Mouse (Mus musculus) embryonic facial prominence, embryonic 13.5 days (tissue): ENCODE measurements around the gene Adk. TPM values are rescaled to one million over a fixed set of nuclear protein-coding genes. Genes with fewer than 3 reads are reported as not detected.
A peak's percentile ranks its signal among the peaks of the same experiment; 100 is the strongest.

Experiments
- ATAC-seq: fragments of 200-750 bp; cut with Nextera tagmentation; 2 replicates; pipeline ENCODE4 v1.8.0; 2017; ENCODE audit warnings: low read depth; ENCODE audit not compliant: insufficient number of reproducible peaks, insufficient read depth, low FRiP score, low TSS enrichment
- H3K27ac ChIP-seq: fragments of 300-500 bp; sonication (generic); 2 replicates; pipeline ENCODE4 v1.5.1; 2015; ENCODE audit warnings: moderate library complexity, mild to moderate bottlenecking, inconsistent platforms
- H3K27me3 ChIP-seq: fragments of 300-500 bp; sonication (generic); 2 replicates; pipeline ENCODE4 v1.6.1; 2015; ENCODE audit warnings: mild to moderate bottlenecking, inconsistent platforms
- H3K36me3 ChIP-seq: fragments of 300-500 bp; sonication (generic); 2 replicates; pipeline ENCODE4 v1.6.1; 2015; ENCODE audit warnings: mild to moderate bottlenecking, inconsistent platforms
- H3K4me1 ChIP-seq: fragments of 300-500 bp; sonication (generic); 2 replicates; pipeline ENCODE4 v1.6.1; 2015; ENCODE audit warnings: inconsistent platforms
- H3K4me2 ChIP-seq: fragments of 300-500 bp; sonication (generic); 2 replicates; pipeline ENCODE4 v1.6.1; 2015; ENCODE audit warnings: moderate library complexity, mild to moderate bottlenecking, inconsistent platforms
- H3K4me3 ChIP-seq: fragments of 300-500 bp; sonication (generic); 2 replicates; pipeline ENCODE4 v1.5.1; 2015; ENCODE audit warnings: mild to moderate bottlenecking, inconsistent platforms
- H3K9ac ChIP-seq: fragments of 300-500 bp; sonication (generic); 2 replicates; pipeline ENCODE4 v1.6.1; 2015; ENCODE audit warnings: mild to moderate bottlenecking, inconsistent platforms
- H3K9me3 ChIP-seq: fragments of 300-500 bp; sonication (generic); 2 replicates; pipeline ENCODE4 v1.6.1; 2016; ENCODE audit warnings: inconsistent platforms
- WGBS: fragments of 180-500 bp; shearing (Covaris S2); methylation state at CpG from one replicate; pipeline ENCODE4 v1.1.7; 2015; ENCODE audit warnings: mixed read lengths; 5-methylcytosine and 5-hydroxymethylcytosine counted together
- polyA plus RNA-seq: library from polyadenylated mRNA; unstranded; fragments of >200 nt; fragmentation: Nextera tagmentation; extraction: Ambion mirVana; gene quantifications from 2 replicates; pipeline ENCODE4 v1.2.1, GENCODE M21; 2015

The Adk gene
- polyA plus RNA-seq, 1 experiment from 2014 or later = 168 TPM

DNA sequence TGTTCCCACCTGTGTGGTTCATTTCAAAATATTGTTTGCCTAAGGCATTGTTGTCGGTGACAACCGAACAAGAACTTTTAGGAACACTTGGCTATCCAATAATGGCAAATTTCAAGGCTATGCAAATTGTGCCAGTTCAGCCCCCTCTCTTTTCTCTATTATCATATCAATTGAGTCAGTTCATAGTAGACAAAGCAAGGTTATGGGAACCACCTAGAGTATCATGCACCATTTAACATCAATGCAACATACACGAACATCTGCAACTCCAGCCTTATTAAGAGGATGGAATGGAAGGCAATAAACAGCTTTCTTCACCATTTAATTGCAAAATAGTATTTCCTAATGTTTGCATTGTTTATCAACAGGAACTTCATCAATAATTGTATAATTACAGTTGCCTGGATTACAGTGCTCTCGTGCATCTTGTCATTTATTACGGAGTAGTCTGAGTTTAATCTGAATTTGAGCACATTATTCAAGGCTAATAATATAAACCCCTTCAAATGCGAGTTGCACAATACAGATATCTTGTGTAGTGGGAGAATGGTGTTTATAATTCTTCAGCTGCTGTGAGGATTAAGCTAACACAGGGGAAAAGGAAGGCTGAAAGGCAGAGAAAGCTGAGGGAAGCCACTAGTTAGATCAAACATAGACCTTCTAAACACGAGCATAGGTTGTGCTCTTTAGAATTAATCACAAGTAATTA is 358.5 kb downstream of the Adk start:
- ATAC-seq = no peak
- WGBS = 78% methylated on average over 7 of the region's 7 CpGs
- H3K9me3 ChIP-seq = no peaks in the 10 kb centered on the region
- H3K4me2 ChIP-seq = no peak overlapping the region
- no peak overlapping the region for H3K9ac ChIP-seq
- no peaks in the 10 kb centered on the region for H3K36me3 ChIP-seq
- no peaks in the 10 kb centered on the region for H3K27me3 ChIP-seq
- H3K4me3 ChIP-seq = no peak overlapping the region
- H3K27ac ChIP-seq = no peak overlapping the region
- H3K4me1 ChIP-seq = peaks cover 7% of the 10 kb centered on the region; the same call in 1 of the 2 replicates

DNA sequence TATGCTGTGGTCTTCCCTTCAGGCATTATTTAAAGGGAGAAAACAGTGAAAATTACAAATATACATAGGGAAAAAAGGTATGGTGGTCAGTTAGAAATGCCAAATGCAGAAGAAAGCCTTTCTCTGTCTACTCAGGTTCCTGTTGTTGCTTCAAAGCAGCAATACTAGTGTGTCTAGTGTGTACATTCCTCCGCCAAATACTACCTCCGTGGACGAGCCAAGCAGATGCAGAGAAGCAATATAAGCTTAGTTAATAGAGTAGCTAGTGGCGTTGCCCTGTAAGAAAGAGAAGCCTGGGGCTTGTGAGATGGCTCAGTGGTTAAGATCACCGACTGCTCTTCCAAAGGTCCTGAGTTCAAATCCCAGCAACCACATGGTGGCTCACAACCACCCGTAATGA is 359.1 kb downstream of the Adk start:
- no peak overlapping the region for H3K4me2 ChIP-seq
- H3K9me3 ChIP-seq = no peaks in the 10 kb centered on the region
- H3K4me3 ChIP-seq = no peak overlapping the region
- no peaks in the 10 kb centered on the region for H3K27me3 ChIP-seq
- no peak for ATAC-seq
- H3K27ac ChIP-seq = no peak overlapping the region
- H3K9ac ChIP-seq = no peak overlapping the region
- peaks cover 7% of the 10 kb centered on the region; the same call in 1 of the 2 replicates for H3K4me1 ChIP-seq
- no peaks in the 10 kb centered on the region for H3K36me3 ChIP-seq
- WGBS = 89% methylated on average over 6 of the region's 6 CpGs

DNA sequence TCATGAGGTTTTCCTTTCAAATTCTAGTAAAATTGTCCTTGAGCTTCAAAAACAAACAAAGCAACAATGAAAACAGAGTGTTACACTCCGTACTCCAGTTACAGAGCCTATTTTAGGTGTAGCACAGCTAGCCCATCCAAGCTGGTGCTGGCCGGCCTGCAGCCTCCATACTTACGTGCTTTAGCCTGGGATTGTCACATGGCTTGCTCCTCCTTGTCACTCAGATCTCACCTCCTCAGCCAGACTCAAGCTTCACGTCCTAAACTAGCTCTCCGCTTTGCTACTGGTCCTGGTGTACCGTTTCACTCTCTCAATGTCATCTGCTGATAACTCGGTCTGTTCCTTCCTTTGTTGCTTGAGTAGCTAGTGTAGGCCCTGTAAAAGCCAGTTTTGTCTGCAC is 366.0 kb downstream of the Adk start:
- Histone ChIP-seq H3K4me3 (no peak overlapping the region), H3K36me3 (no peaks in the 10 kb centered on the region), H3K9ac (no peak overlapping the region), H3K4me1 (peaks cover 7% of the 10 kb centered on the region; the same call in 1 of the 2 replicates), H3K27me3 (no peaks in the 10 kb centered on the region), H3K9me3 (no peaks in the 10 kb centered on the region), H3K4me2 (no peak overlapping the region), H3K27ac (0 out of 2 replicates have a peak overlapping the region, but pooled peaks have one; percentile 1)
- ATAC-seq = no peak
- 70% methylated on average over 7 of the region's 7 CpGs for WGBS

DNA sequence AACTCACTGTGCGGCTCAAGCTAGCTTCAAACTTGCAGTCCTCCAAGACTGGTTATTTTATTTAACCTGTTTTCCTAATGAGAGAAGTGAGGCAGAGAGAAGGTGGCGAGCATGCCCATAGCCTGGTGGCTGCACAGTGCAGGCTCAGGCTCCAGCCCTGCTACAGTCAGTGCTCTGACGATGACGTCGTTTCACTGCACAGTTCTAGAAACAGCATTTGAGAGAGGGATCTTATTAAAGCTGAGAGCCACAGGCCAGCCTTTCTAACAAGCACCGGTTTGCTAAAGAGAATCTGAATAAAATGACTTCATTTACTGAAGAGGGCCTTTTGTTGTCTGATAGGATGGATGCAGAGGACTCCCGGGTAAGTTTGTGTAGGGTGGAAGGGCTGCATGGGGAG is 375.0 kb downstream of the Adk start:
- no peak overlapping the region for H3K9ac ChIP-seq
- H3K4me1 ChIP-seq = no peaks in the 10 kb centered on the region
- H3K4me2 ChIP-seq = no peak overlapping the region
- whole genome bisulfite sequencing = 74% methylated on average over 7 of the region's 7 CpGs
- H3K9me3 ChIP-seq = no peaks in the 10 kb centered on the region
- H3K27ac ChIP-seq = no peak overlapping the region
- H3K4me3 ChIP-seq = no peak overlapping the region
- H3K36me3 ChIP-seq = peaks cover 5% of the 10 kb centered on the region; the same call in 1 of the 2 replicates
- no peaks in the 10 kb centered on the region for H3K27me3 ChIP-seq
- no peak for ATAC-seq

DNA sequence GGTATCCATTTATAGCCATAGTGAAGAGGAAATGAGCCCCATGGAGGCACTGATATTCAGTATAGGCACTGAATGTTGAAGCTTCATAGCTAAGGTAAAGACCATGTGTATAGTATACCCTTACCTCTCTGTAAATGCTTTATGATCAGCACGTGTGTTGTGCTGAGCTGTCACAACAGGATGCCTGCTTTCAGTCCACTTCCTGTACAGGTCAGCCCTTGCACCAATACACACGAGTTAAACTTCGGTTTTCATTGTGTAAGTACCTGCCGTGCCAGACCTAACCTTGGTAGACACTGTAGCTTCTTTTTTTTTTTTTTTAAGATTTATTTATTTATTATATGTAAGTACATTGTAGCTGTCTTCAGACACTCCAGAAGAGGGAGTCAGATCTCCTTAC is 381.0 kb downstream of the Adk start:
- Histone ChIP-seq H3K9ac (no peak overlapping the region), H3K4me3 (no peak overlapping the region), H3K4me1 (peaks cover 15% of the 10 kb centered on the region), H3K4me2 (no peak overlapping the region), H3K36me3 (no peaks in the 10 kb centered on the region), H3K27me3 (no peaks in the 10 kb centered on the region), H3K9me3 (no peaks in the 10 kb centered on the region), H3K27ac (0 out of 2 replicates have a peak overlapping the region, but pooled peaks have one; percentile 33)
- ATAC-seq = no peak
- WGBS = 86% methylated on average over 4 of the region's 4 CpGs

DNA sequence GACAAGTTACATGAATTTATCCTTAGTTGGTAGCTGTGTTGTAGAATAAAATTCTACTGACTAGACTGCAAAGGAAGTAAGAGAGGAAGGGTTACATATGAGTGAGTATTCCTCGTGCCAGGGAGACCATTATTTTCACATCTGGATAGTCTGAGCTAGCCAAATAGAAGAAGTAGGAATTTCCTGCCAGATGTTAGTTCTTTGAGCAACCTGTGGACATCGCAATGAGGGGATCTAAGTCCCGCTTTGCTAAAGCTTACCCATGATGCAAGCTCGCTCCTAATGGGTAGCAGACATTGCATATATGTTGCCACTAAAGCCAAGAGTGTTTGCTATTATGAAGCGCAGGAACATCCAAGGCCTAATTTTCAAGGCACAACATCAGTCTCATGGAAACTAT is 381.6 kb downstream of the Adk start:
- peak overlapping the region; percentile 33 for H3K27ac ChIP-seq
- H3K27me3 ChIP-seq = no peaks in the 10 kb centered on the region
- 37% methylated on average over 5 of the region's 5 CpGs for WGBS
- no peak for ATAC-seq
- H3K9ac ChIP-seq = no peak overlapping the region
- H3K4me1 ChIP-seq = peaks cover 15% of the 10 kb centered on the region
- no peak overlapping the region for H3K4me3 ChIP-seq
- H3K4me2 ChIP-seq = no peak overlapping the region
- H3K9me3 ChIP-seq = no peaks in the 10 kb centered on the region
- no peaks in the 10 kb centered on the region for H3K36me3 ChIP-seq

DNA sequence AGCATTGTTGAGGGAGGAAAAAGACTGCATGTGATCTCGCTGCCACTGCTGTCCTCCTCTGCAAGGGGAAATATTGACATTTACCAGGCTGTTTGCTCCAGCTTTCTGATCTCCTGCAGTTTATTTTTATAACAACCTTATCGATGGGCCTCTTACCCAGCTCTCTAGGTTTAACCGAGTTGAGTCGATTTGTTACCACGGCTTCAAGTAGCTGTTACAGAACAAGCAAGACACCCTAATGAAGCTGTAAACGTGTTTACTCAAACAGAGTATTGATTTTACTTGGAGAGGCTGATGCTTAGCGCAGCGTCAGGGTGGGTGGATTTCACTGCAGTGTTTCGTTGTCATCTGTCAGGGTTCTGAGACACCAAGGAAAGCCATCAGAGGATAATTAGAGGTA is 382.3 kb downstream of the Adk start:
- H3K9ac ChIP-seq = no peak overlapping the region
- ATAC-seq = no peak
- H3K9me3 ChIP-seq = no peaks in the 10 kb centered on the region
- no peaks in the 10 kb centered on the region for H3K36me3 ChIP-seq
- H3K4me1 ChIP-seq = peaks cover 16% of the 10 kb centered on the region
- H3K4me3 ChIP-seq = no peak overlapping the region
- H3K27ac ChIP-seq = peak overlapping the region; percentile 78
- H3K4me2 ChIP-seq = no peak overlapping the region
- H3K27me3 ChIP-seq = no peaks in the 10 kb centered on the region
- WGBS = 43% methylated on average over 9 of the region's 9 CpGs

DNA sequence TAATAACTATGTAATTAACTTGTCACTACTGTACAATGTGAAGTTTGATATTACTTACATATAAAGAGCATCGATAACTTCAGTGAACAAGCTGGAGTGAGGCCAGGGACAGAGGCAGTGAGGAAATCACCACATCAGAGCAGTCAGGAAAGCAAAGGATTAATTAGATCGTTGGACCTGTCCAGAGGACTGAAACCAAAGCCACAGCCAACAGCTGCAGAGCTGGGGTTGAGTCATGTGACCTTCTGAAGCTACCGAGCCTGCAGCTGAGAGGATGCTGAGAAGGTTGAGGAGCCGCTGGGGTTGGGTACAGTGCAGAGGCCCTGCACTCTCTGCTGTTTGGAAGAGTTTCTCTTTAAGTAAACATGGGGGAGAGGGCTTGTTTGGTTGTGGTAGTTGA is 387.4 kb downstream of the Adk start:
- Histone ChIP-seq H3K27me3 (no peaks in the 10 kb centered on the region), H3K4me3 (no peak overlapping the region), H3K4me1 (peaks cover 37% of the 10 kb centered on the region), H3K9ac (no peak overlapping the region), H3K27ac (peak overlapping the region; percentile 83), H3K36me3 (0 out of 2 replicates have a peak, but pooled peaks cover 3% of the 10 kb centered on the region), H3K9me3 (no peaks in the 10 kb centered on the region), H3K4me2 (no peak overlapping the region)
- 21% methylated on average over 4 of the region's 4 CpGs for WGBS
- ATAC-seq = no peak; the same call in 1 of the 2 replicates

DNA sequence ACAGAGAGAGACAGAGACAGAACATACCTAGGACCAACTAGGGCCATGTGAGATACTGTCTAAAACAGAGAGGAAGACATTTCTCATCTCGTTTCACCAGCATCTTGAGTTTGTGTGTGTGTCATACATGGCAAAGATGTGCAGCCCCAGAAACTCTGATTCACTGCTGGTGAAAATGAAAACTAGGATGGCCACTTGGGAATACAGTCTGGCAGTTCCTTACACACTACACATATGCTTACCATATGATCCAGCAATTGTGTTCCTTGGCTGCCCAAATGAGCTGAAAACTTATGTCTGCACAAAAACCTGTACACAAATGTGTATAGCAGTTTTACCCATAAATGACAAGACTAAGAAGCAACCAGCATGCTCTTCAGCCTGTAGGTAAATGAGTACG is 388.2 kb downstream of the Adk start:
- Histone ChIP-seq H3K27me3 (no peaks in the 10 kb centered on the region), H3K4me3 (no peak overlapping the region), H3K27ac (peak overlapping the region; percentile 83), H3K9me3 (no peaks in the 10 kb centered on the region), H3K4me2 (no peak overlapping the region), H3K36me3 (0 out of 2 replicates have a peak, but pooled peaks cover 3% of the 10 kb centered on the region), H3K4me1 (peaks cover 30% of the 10 kb centered on the region), H3K9ac (no peak overlapping the region)
- 74% methylated on average over 2 of the region's 2 CpGs for WGBS
- ATAC-seq = no peak

DNA sequence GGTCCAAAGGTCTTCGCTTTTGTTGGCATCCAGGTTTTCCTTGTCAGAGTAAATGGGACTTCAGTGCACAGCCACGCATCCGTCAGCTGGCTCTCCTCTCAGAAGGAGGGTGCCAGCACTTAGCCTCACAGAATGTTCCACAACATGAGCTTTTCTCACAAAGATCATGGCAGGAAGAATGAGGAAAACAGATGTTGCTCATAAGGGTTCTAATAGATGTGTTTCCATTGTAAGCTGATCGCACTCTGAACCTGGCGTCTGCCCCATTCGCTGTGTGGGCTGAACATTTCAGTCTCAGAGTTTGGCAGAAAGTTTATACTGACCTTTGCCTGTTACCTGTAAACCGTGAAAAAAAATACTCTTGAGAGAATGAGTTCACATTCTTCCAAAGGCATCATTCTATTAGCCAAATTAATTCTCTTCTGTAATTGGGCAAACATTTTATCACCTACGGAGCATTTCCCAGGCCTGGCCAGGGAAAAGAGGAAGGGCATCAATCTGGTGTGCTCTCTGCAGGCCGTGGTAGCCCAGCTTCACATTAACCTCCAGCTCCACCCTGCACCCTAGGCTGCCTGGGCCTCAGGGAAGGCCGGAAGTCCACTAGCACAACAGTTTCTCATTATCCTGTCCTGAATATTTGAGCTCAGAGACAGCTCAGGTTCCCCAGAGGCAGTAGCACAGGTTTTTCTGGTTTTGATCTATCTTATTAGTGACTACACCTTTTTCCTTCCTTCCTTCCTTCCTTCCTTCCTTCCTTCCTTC is 389.6 kb downstream of the Adk start:
- Histone ChIP-seq H3K9ac (no peak overlapping the region), H3K27me3 (no peaks in the 10 kb centered on the region), H3K27ac (peak overlapping the region; percentile 83), H3K4me2 (no peak overlapping the region), H3K4me1 (peaks cover 30% of the 10 kb centered on the region), H3K36me3 (0 out of 2 replicates have a peak, but pooled peaks cover 3% of the 10 kb centered on the region), H3K4me3 (no peak overlapping the region), H3K9me3 (no peaks in the 10 kb centered on the region)
- 26% methylated on average over 10 of the region's 10 CpGs for WGBS
- ATAC-seq = 0 out of 2 replicates have a peak, but pooled peaks have one; percentile 35

DNA sequence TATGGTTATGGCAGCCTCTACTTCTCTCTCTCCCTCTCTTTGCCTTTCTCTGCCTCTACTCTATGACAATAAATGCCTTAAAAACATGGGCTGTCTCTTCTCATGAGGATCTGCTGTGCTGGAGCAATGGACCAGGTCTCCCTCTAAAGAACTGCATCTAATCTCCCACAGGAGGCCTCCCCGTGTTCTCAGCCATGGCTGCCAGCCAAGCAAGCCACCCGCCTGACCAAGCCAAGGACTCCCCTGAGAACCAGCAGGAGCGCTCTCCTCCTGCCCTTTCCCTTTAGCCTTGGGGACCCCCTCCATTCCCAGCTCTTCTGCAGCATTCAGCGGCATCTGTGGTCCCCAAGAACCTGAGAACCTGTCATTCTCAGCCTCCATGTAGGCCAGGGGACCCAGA is 400.2 kb downstream of the Adk start:
- Histone ChIP-seq H3K27me3 (no peaks in the 10 kb centered on the region), H3K4me3 (no peak overlapping the region), H3K27ac (no peak overlapping the region), H3K9ac (no peak overlapping the region), H3K9me3 (no peaks in the 10 kb centered on the region), H3K36me3 (peaks cover 10% of the 10 kb centered on the region; the same call in 1 of the 2 replicates), H3K4me1 (peaks cover 11% of the 10 kb centered on the region; the same call in 1 of the 2 replicates), H3K4me2 (no peak overlapping the region)
- WGBS = 62% methylated on average over 4 of the region's 4 CpGs
- no peak for ATAC-seq

DNA sequence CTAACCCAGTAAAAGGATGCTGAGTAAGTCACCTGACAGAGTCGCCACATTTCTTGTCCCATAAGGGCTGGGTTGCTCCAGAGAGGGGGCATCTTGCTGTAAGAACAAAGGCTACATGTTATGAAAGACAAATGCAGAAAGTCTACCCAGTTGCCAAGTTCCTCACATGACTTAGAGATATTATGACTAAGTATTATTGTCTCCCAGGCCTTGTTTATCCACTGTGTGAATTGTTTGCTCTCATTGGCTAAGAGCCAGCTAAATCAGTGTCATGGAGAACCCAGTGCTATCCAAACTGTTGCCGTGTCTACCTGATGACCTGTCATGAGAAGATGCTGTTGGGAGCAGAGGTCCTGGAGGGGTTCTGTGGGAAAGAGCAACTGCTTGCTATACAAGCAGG is 401.5 kb downstream of the Adk start:
- 81% methylated on average over 2 of the region's 2 CpGs for WGBS
- H3K4me2 ChIP-seq = no peak overlapping the region
- no peak overlapping the region for H3K4me3 ChIP-seq
- no peaks in the 10 kb centered on the region for H3K27me3 ChIP-seq
- H3K27ac ChIP-seq = no peak overlapping the region
- H3K9me3 ChIP-seq = no peaks in the 10 kb centered on the region
- ATAC-seq = no peak
- H3K9ac ChIP-seq = no peak overlapping the region
- peaks cover 10% of the 10 kb centered on the region; the same call in 1 of the 2 replicates for H3K36me3 ChIP-seq
- H3K4me1 ChIP-seq = peaks cover 11% of the 10 kb centered on the region; the same call in 1 of the 2 replicates
